Mouse (Mus musculus): ENCODE data around the gene Pip4k2a.

DNA sequence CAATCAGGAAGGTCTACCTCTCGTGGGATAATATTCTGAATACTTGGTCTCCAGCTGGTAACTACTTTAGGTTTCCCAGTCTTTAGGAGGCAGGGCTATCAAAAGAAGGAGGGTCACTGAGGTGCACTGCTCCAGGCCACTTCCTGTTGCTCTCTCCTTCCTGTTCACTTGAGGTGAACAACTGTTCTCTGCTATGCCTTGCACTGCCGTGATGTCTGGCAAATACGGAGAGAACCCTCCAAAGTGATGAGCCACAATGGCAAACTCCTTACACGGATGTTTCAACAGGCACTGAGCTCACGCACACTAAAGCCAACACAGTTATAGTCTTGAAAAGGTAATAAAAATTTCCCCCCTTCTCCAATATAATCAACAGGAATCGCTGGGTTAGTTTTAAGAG lies 15.3 kb downstream of the Pip4k2a start:
- TF ChIP-seq POLR2A (IDR thresholded peaks at IDR 0.05; ENCODE audit: borderline replicate concordance, insufficient read depth, low read length) = no peak
- no peak for TF ChIP-seq CTCF (IDR thresholded peaks at IDR 0.05; ENCODE audit: borderline replicate concordance, insufficient read depth, low read depth, low read length)
